Mouse (Mus musculus) myocyte (in vitro differentiated cells): ENCODE results near the gene Ugt1a10.

Source experiments
- CEBPB ChIP-seq: IDR thresholded peaks from 2 replicates; pipeline ENCODE4 v1.6.1; 2011; ENCODE audit warnings: mild to moderate bottlenecking, moderate library complexity; ENCODE audit not compliant: poor library complexity, insufficient read depth, severe bottlenecking
- MAX ChIP-seq: IDR thresholded peaks from one replicate; pipeline ENCODE4 v1.6.1; 2011; ENCODE audit warnings: low read depth, mild to moderate bottlenecking, control low read depth
- MYOD1 ChIP-seq, 3 experiments: IDR thresholded peaks; one replicate each; pipeline ENCODE4 v1.6.1; 2011; ENCODE audit warnings: control low read depth in 2 of 3, low read depth in 2 of 3, mild to moderate bottlenecking in 2 of 3, moderate library complexity in 1 of 3; ENCODE audit not compliant: insufficient read length in 2 of 3, control insufficient read depth in 1 of 3
- MYOG ChIP-seq, 3 experiments: IDR thresholded peaks; one replicate each; pipeline ENCODE4 v1.6.1; 2011; ENCODE audit warnings: control low read depth in 2 of 3, low read depth in 2 of 3, mild to moderate bottlenecking in 2 of 3; ENCODE audit not compliant: insufficient read length in 2 of 3, control insufficient read depth in 1 of 3, insufficient read depth in 1 of 3
- POLR2A ChIP-seq: IDR thresholded peaks from one replicate; pipeline ENCODE4 v1.6.1; 2011; ENCODE audit warnings: low read depth, mild to moderate bottlenecking, control low read depth, moderate library complexity; ENCODE audit not compliant: insufficient read length
- POLR2AphosphoS2 ChIP-seq: IDR thresholded peaks from one replicate; pipeline ENCODE4 v1.6.1; 2011; ENCODE audit warnings: low read depth, control low read depth; ENCODE audit not compliant: insufficient read length
- SRF ChIP-seq: IDR thresholded peaks from one replicate; pipeline ENCODE4 v1.6.1; 2011; ENCODE audit warnings: low read depth; ENCODE audit not compliant: control insufficient read depth, insufficient read length
- TCF12 ChIP-seq: IDR thresholded peaks from one replicate; pipeline ENCODE4 v1.6.1; 2011; ENCODE audit warnings: mild to moderate bottlenecking, control low read depth; ENCODE audit not compliant: poor library complexity, insufficient read depth, severe bottlenecking
- TCF3 ChIP-seq: IDR thresholded peaks from one replicate; pipeline ENCODE4 v1.6.1; 2011; ENCODE audit warnings: low read depth, control low read depth; ENCODE audit not compliant: insufficient read length
- USF1 ChIP-seq: IDR thresholded peaks from one replicate; pipeline ENCODE4 v1.6.1; 2011; ENCODE audit warnings: low read depth, mild to moderate bottlenecking, control low read depth, moderate library complexity

GRCm38 (mm10) chr1:88260604-88261377 is 205.6 kb downstream of the Ugt1a10 start:
- TF ChIP-seq MAX (no peak), POLR2AphosphoS2 (no peak), POLR2A (no peak), CEBPB (no peak), USF1 (no peak), TCF12 (no peak), MYOG (IDR thresholded peaks at IDR 0.05; ENCODE audit: control insufficient read depth in 1 of 3, insufficient read depth in 1 of 3, insufficient read length in 2 of 3, low read depth in 2 of 3) (no peak), TCF3 (no peak), MYOD1 (IDR thresholded peaks at IDR 0.05; ENCODE audit: control insufficient read depth in 1 of 3, insufficient read length in 2 of 3, low read depth in 2 of 3) (no peak), SRF (no peak)
